Mouse (Mus musculus) bone marrow, adult 2 months (tissue): ENCODE results near the gene Uck2.

Source experiments
- CTCF ChIP-seq: fragments of 200-500 bp; IDR thresholded peaks from 2 replicates; pipeline ENCODE4 v1.5.1; 2011; ENCODE audit warnings: low read length, control low read depth; ENCODE audit not compliant: control insufficient read depth, insufficient read depth
- POLR2A ChIP-seq: fragments of 200-500 bp; IDR thresholded peaks from 2 replicates; pipeline ENCODE4 v1.6.1; 2011; ENCODE audit warnings: low read depth, mild to moderate bottlenecking, control low read depth, low read length, borderline replicate concordance; ENCODE audit not compliant: control insufficient read depth

DNA sequence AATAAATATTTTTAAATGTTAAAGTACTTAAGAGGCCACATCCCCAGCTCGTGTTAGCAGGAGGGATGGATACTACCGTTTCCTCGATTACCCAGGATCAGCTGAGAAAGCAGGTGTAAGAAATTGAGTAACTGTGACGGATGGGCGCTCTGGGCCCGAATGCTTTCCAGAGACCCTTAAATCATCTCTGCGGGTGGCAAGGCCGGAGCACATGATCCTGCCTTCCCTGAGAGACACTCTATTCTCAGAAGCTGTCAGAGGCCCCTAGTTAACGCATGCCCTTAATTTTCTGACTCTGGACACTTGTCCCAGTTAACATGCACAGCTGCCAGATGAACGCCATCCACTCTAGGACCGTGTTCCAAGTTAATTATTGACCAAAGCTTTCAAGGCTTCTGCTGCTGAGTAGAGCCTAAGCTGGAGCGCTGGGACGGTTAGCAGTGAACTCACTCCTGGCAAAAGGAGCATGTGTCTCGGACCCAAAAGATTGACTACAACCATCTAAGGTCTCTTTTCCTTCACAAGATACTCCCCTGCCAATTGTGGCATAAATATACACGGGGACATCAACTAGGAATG is 28.3 kb downstream of the Uck2 start:
- TF ChIP-seq CTCF (no peak), POLR2A (no peak)
